Mouse (Mus musculus) E14TG2a.4 (cell line): Measurements from ENCODE around the gene Plcl1.
A peak's percentile ranks its signal among the peaks of the same experiment; 100 is the strongest.
"Not testable (repeated sequence)": the region's sequence is repeated elsewhere in the genome, so short reads cannot be mapped to it uniquely, and the experiment has no call there.

Experiments used
- H3K27me3 ChIP-seq: 2 replicates; pipeline ENCODE4 v1.6.1; 2014; ENCODE audit warnings: low read length, control low read depth; ENCODE audit not compliant: insufficient read depth
- H3K36me3 ChIP-seq: 2 replicates; pipeline ENCODE4 v1.6.1; 2014; ENCODE audit warnings: low read length, control low read depth; ENCODE audit not compliant: insufficient read depth
- H3K4me1 ChIP-seq: replicated peaks from 2 replicates; pipeline ENCODE4 v1.6.1; 2014; ENCODE audit warnings: low read depth, low read length, control low read depth
- H3K4me3 ChIP-seq: replicated peaks from 2 replicates; pipeline ENCODE4 v1.5.1; 2014; ENCODE audit warnings: mild to moderate bottlenecking, low read length
- H3K9me3 ChIP-seq: 2 replicates; pipeline ENCODE4 v1.6.1; 2014; ENCODE audit warnings: low read length, control low read depth
- CTCF ChIP-seq: conservative IDR thresholded peaks from 2 replicates; pipeline ENCODE4 v1.5.1; 2014; ENCODE audit warnings: low read length
- NANOG ChIP-seq: IDR thresholded peaks from 2 replicates; pipeline ENCODE4 v1.6.1; 2014; ENCODE audit warnings: borderline replicate concordance, low read length, mixed read lengths
- POU5F1 ChIP-seq: IDR thresholded peaks from 2 replicates; pipeline ENCODE4 v1.6.1; 2014; ENCODE audit warnings: low read length, borderline replicate concordance

Plcl1 gene

DNA sequence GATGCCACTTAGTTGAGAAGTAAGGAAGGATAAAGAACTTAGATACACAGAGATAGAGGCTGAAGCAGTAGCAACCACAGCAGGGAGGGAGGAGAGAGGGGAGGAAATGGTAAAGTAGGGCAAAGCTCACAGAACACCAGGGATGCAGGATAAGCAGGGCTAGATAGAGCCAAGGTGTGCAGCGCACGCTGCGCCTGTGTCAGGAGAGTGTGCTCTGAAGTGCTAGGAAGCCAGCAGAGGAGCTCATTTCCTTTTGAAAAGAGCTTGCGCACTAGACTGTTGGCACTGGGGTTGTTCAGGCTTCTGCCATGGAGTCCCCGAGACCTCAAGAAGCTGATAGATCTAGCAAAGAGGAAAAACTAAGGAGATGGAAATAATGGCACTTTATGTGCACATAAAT is 40.6 kb downstream of the Plcl1 start:
- peaks cover 2% of the 10 kb centered on the region; the same call in 1 of the 2 replicates for H3K27me3 ChIP-seq
- no peaks in the 10 kb centered on the region for H3K4me1 ChIP-seq
- TF ChIP-seq POU5F1: no peak
- no peak for TF ChIP-seq NANOG
- TF ChIP-seq CTCF: no peak
- H3K36me3 ChIP-seq: no peaks in the 10 kb centered on the region
- no peak overlapping the region for H3K4me3 ChIP-seq
- no peaks in the 10 kb centered on the region for H3K9me3 ChIP-seq

DNA sequence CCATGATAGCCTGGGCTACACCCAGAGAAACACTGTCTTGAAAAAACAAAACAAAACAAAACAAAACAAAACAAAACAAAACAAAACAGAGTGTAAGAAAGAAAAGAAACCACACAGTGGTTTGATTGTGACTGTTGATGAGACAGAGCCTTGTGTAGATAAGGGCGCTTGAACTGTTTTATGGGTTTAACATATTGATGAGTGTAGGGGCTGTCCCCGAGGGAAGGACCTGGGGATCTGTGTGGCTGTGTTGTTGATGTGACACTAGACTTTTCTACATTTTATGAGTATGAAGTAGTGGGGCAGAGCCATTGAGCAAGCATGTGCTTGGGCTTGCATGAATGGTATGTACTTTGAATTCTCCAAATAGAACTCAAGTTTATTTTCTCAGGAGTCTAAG is 41.2 kb downstream of the Plcl1 start:
- Histone ChIP-seq H3K9me3 (no peaks in the 10 kb centered on the region), H3K36me3 (no peaks in the 10 kb centered on the region), H3K4me3 (no peak overlapping the region), H3K4me1 (no peaks in the 10 kb centered on the region), H3K27me3 (peaks cover 2% of the 10 kb centered on the region; the same call in 1 of the 2 replicates)
- TF ChIP-seq NANOG: no peak
- TF ChIP-seq CTCF: no peak
- no peak for TF ChIP-seq POU5F1

DNA sequence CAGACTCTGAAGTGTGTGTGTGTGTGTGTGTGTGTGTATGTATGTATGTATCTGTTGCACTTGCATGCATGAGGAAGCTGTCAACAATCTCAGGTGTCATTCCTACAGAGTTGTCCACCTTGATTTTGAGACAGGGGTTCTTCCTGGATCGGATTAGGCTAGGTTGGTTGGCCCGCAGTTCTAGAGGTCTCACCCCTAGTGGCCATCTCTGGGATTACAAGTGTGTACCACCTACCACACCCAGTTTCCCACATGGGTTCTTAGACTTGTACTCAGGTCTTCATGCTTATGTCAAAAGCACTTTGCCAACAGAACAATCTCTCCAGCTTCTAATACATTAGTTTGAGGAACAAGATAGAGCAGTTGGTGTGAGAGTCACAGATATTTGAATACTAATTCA is 41.9 kb downstream of the Plcl1 start:
- TF ChIP-seq POU5F1 (no peak), CTCF (peak; percentile 66)
- Histone ChIP-seq H3K4me1 (no peaks in the 10 kb centered on the region), H3K9me3 (no peaks in the 10 kb centered on the region), H3K4me3 (no peak overlapping the region), H3K27me3 (peaks cover 2% of the 10 kb centered on the region; the same call in 1 of the 2 replicates), H3K36me3 (no peaks in the 10 kb centered on the region)

DNA sequence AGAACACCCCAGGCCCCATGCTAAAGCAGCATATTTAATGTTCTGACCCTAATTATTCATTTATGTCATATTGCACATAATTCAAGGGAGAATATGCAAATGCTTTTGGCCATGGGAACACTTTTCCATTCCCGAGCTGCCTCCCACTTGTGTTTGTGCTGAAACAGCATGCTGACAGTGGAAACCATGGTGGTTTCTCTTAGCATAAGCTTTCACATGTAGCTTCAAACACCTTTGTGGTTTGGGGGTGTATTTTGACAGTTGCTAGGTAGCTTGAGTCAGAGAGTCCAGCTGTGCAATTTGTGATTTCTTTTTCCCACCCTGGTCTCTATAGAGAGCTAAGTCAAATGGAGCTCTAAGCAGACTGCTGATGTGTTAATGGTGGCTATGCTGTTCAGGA is 42.4 kb downstream of the Plcl1 start:
- TF ChIP-seq POU5F1 (no peak), CTCF (no peak), NANOG (no peak)
- Histone ChIP-seq H3K4me1 (no peaks in the 10 kb centered on the region), H3K9me3 (no peaks in the 10 kb centered on the region), H3K27me3 (peaks cover 2% of the 10 kb centered on the region; the same call in 1 of the 2 replicates), H3K36me3 (no peaks in the 10 kb centered on the region), H3K4me3 (no peak overlapping the region)

DNA sequence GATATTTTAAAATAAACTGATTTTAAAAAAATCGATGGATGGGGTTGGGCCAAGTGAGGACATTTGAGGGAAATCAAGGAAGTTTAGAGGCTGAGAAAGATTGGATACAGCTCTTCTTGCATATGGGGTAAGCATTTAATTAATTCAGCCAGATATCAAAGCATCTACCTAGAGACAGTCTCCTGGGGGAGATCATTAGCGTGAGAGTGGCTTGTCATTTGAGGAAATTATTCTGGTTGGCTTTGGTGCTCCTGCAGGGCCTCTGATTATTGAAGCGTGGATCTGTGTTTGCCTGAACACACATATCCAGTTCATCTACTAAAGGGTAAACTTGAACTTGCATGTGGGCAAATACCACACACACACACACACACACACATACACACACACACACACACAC is 44.1 kb downstream of the Plcl1 start:
- TF ChIP-seq CTCF (no peak), NANOG (no peak), POU5F1 (no peak)
- Histone ChIP-seq H3K4me3 (no peak overlapping the region), H3K4me1 (no peaks in the 10 kb centered on the region), H3K27me3 (peaks cover 2% of the 10 kb centered on the region; the same call in 1 of the 2 replicates), H3K9me3 (no peaks in the 10 kb centered on the region), H3K36me3 (no peaks in the 10 kb centered on the region)

DNA sequence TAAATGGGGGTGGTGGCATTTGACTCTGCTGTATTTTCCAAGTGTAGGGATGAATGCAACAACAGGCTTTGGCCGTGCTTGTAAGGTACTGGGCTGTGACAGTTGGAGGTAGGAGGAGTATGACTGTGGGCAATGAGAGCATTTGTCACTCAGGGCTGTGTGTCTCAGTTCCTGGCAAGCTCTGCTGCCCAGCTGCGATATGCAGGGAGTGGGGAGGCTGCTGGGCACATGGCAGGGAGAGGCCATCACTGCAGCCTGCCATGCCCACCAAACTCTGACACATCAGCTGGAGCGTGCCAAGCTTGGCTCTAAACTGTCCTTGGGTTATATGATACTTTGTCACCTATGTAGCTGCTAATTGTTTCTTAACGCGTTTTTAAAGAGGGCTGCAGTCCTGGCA is 48.4 kb downstream of the Plcl1 start:
- H3K27me3 ChIP-seq: no peaks in the 10 kb centered on the region
- H3K36me3 ChIP-seq: no peaks in the 10 kb centered on the region
- no peaks in the 10 kb centered on the region for H3K9me3 ChIP-seq
- TF ChIP-seq NANOG: no peak
- TF ChIP-seq POU5F1: no peak
- TF ChIP-seq CTCF: no peak
- H3K4me1 ChIP-seq: no peaks in the 10 kb centered on the region
- H3K4me3 ChIP-seq: no peak overlapping the region

DNA sequence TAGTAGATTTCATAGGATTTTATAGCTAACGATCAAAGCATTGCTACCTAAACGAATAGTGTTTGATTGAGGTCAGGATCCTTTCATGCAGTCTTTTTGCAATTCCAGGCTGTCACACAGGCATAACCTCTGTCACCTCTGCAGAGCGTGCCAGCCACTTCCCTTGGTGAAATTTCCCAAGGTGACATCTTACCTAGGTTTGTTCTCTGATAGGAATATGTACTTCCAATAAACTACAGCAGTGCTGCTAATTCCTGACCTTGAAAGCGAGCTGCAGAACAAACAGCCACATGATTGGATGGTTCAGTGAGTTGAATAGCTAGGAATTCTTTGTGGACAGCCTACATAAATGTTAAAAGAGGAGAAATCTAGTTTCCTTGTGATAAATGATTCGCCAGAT is 56.6 kb downstream of the Plcl1 start:
- no peaks in the 10 kb centered on the region for H3K4me1 ChIP-seq
- H3K9me3 ChIP-seq: no peaks in the 10 kb centered on the region
- no peak overlapping the region for H3K4me3 ChIP-seq
- TF ChIP-seq NANOG: no peak
- no peak for TF ChIP-seq CTCF
- TF ChIP-seq POU5F1: no peak
- H3K36me3 ChIP-seq: no peaks in the 10 kb centered on the region
- no peaks in the 10 kb centered on the region for H3K27me3 ChIP-seq

DNA sequence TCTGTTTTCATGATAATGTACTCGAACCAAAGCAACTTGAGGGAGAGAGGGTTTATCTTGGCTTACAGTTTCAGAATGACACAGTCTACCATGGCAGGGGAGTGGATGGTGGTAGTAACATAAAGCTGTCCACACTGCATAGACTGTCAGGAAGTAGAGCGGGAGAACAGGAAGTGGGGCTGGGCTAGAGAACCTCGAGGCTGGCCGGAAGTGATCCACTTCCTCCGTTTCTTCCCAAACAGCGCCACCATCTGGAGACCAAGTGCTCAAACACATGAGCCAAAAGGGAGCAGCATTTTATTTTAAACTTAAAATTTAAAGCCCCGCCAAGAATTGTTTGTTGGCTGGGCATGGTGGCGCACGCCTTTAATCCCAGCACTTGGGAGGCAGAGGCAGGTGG is 68.0 kb downstream of the Plcl1 start:
- Histone ChIP-seq H3K36me3 (no peaks in the 10 kb centered on the region), H3K9me3 (no peaks in the 10 kb centered on the region), H3K4me3 (no peak overlapping the region), H3K27me3 (no peaks in the 10 kb centered on the region), H3K4me1 (no peaks in the 10 kb centered on the region)
- TF ChIP-seq CTCF: peak; percentile 30; the same call in 1 of the 2 replicates
- TF ChIP-seq NANOG: no peak
- no peak for TF ChIP-seq POU5F1

DNA sequence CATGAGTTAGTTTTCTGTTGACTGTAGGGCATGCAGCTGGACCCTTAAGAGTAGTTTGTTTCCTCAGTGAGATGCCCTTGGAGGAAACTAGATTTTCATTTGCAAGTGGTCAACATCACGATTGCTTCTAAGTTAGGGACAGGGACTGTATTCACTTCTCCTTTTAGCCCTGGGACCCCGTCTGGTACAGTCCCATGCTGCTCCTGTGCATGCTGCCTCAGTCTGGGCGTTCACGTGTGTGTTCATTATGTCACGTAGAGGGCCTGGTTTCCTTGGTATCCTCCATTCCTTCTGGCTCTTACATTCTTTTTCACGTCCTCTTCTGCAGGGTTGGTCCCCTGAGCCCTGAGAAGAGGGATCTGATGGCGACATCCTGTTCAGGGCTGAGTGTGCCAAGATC is 69.3 kb downstream of the Plcl1 start:
- Histone ChIP-seq H3K4me3 (no peak overlapping the region), H3K9me3 (no peaks in the 10 kb centered on the region), H3K4me1 (no peaks in the 10 kb centered on the region), H3K27me3 (no peaks in the 10 kb centered on the region), H3K36me3 (no peaks in the 10 kb centered on the region)
- TF ChIP-seq NANOG: no peak
- TF ChIP-seq POU5F1: no peak
- no peak for TF ChIP-seq CTCF

DNA sequence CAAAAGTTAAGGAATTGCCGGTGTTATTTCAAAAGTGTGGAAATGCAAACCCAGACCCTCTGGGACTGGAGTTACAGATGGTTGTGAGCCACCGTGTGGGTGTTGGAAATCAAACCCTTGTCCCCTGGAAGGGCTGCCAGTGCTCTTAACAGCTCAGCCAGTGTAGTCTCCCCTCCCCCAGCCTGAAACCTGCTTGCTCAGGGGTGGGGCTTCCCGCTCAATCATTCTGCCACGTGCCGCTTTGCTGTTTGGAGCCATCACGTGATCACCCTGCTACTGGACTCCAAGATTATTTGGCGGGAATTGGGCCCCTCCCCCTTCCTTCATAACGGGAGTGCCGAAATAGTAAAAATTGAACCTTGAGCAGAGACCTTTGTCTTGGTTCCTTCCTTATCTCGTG is 81.7 kb downstream of the Plcl1 start:
- H3K9me3 ChIP-seq, H3K27me3 ChIP-seq, H3K36me3 ChIP-seq, H3K4me3 ChIP-seq: not testable (repeated sequence)
- H3K4me1 ChIP-seq: peaks cover 17% of the 10 kb centered on the region
